Mouse (Mus musculus): Measurements from ENCODE around the gene Sash3.

Gene Sash3

DNA sequence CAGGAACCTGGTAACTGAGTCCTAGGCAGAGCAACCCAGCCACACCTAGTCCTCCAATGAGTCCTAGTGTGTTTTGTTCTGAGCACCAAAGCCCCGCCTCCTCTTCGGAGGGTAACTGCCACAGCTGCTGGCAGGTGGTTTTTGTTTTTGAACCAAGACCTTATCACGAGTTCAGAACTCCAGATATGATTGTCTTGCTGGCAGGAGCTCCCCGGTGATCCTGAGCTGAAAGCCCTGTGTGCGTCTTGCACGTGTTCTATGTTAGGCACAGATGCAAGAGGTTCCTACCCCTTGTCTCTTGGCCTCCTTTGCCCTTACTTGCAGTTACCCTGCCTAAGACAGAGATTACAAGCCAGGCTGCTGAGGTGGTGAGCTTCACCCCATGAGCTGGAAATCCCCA, 4.8 kb upstream of the Sash3 start:
- no peak for DNase-seq

DNA sequence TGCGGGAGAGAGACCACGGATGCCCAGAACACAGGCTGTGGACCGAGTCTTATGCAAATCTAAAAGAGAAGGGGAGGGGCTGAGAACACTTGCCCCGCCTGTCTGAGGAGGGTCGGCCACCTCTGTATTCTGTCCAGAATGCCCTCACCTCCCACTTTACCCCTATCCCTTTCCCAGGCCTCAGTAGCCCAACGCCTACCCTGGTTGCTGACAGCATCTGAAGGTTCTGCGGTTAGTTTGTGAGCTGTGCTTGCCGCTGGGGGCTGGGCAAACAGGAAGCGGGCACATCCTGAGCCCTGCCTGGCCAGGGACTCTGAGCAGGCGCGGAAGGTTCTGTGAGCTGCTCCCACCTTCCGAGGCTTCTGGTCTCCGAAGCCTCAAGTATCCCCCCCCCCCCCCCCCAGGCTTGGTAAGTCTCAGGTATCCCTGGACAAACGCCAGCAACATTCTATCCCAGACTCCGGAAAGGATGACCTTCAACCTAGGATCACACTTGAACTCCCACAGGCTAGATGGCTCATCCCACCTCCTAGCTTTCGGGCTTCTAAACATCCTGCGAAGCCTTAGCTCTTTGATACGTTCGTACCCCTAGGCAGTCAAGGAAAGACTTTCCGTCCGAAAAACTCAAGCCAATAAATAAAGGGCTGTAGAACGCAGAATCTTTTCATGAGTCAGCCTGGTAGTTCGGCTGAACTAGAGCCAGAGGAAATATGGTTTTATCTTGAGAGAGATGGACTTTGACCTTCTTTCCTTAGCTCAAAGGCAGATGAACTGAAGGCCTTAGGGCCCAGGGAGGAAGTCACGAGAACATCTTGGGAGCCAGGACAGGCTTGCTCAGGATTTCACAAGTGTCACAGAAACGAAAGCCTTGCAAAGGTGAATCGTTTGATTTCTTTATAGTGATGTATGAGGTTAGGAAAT, 2.6 kb upstream of the Sash3 start:
- no peak for DNase-seq

DNA sequence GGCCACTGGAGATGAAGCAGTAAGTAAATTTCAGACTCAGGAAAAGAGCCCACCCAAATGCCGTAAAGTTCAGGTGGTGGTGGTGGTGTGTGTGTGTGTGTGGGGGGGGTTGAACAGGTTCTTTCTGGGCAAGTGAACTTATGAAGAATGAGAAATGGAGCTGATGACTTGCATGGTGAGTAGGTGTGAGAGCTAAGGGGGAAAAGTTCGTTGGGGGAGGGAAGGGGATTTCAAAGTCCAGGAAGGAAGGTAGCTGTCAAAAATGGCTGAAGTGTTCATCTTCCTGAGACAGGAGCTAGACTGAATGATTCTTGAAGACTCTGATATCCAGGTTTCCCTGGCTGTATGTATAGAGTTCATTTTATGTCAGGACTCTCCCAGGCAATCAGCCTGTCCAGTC, 990 bp downstream of the Sash3 start:
- DNase-seq, result no peak

DNA sequence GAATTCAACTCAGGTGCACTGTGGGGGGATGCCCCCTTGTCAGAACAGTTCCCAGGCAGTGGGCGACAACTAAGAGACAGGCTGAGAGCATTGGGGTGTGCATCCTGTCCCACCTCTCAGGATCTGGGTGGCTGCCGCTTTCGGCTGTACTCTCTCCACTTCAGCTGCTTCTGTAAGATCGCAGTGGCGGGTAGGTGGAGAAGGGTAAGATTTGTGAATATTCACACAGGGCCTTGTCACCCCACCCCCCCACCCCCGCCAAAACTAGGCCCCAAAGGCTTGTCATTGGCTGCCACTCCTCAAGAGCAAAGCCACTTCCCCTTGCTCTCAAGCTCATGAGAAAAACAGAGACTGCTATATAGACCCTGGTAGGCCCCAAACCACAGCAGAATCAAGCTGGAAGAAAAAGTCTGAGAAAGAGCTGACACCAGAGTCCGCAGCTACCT, 1.5 kb downstream of the Sash3 start:
- no peak for DNase-seq

DNA sequence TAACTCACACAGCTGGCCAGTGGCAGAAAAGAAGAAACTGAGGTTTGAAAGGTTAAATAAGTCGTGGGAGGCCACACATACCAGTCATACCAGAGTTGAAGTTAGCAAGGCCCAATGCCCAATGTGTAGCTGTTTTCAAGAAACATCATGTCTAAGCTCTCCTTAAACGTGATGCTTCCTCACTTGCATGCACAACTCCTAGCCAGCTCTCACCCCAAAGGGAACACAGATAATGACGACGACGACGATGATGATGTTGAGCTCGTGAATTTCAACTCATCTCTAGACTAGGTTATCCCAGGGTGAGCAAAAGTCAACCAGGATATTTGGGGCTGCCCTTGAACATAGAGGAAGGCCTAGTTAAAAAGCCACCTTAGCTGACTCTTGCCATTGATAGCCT, 5.9 kb downstream of the Sash3 start:
- DNase-seq, result no peak

DNA sequence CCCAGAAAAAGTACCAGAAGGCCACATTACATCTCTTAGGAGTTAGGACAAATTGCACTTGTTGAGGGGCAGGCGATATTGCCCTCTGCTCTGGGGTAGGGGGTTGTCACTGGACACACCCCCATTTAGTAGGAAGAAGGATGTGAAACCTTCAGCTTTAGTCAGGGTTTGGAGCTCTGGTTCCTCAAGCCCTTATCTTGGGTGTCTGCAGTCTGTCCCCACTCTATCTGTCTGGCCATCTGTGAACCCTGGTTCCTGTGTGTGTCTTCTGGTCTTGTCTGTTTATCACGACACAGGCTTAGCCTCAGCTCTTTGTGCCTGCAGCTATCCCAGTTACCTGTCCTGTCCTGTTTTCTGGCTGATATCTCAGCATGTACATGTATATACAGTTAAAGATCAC, 7.2 kb downstream of the Sash3 start:
- DNase-seq, result no peak

DNA sequence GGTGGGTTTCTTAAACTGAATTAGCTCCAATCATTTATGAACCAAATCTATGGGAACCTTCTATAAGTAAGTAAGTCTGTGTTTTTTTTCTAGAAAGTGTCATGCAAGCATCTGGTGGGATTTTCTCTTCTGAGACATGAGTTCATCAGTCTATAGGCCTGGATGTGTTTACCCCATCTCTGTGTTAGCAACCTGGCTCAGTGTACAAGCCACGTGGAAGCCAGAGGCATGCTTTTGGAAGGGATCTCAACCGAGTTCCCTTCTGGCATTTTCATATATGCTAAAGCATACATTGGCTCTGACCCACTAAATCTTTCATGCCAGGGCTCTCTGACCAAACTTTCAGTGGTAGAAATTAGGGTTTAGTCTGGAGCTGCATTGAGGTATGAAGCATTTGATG, 7.7 kb downstream of the Sash3 start:
- DNase-seq, result no peak

DNA sequence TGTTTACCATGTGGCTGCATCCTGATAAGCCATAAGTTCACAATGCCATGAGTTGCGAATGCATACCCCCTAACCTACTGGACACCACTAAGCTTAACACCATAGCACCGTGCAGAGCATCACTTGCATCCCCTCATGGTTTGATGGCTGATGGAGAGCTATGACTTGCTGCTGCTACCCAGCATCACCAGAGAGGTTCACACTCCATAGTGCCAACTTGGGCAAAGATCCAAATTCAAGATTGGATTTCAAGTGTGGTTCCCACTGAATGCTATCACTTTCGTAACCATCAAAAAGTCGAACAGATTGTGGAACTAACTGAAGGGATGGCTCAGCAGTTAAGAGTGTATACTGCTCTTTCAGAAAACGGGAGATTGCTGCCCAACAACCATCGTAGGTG, 9.3 kb downstream of the Sash3 start:
- no peak for DNase-seq

DNA sequence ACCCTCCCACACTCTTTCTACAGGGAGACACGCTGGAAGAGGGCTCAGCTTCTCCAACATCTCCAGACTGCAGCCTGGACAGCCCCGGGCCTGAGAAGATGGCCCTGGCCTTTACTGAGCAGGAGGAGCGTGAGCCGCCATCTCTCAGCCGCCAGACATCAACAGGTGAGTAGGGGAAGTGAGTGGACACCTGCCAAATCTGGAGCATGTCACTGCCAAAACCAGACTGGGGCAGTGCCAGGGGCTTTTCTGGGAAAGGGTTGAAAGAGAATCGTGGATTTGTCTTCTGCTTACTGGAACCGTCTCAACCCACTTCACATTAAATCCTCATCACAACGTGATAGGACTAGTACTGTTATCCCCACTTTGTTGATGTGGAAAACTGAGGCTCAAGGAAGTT, 11.2 kb downstream of the Sash3 start:
- DNase-seq, result no peak

DNA sequence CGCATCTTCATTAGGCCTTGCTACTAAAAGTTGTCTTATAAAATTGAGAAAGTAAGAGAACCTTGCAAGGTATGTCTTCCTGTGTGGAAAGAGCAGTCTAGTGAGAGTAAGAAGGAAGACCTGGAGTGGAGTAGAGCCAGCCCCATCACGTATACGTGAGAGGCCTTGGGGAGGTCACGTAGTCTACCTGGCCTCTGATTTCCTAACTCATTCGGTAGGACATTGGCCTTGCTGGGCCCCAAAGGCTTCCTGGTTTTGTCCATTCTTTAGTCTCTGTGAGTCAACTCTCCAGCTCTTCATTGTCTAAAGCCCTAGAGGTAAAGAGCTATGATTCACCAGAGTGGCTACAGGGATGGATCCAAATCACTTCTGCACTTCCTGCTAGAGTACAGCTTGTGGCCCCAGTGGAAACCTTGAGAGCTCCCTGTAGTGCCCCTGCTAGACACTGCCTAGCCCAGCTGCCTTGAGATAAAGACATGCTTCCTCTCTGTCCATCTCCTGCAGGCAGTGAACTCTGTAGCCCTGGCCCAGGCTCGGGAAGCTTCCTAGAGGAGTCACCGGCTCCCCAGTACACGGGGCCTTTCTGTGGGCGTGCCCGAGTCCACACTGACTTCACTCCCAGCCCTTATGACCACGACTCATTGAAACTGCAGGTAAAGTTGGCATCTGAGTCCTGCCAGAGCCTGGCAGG, 12.1 kb downstream of the Sash3 start:
- no peak for DNase-seq

DNA sequence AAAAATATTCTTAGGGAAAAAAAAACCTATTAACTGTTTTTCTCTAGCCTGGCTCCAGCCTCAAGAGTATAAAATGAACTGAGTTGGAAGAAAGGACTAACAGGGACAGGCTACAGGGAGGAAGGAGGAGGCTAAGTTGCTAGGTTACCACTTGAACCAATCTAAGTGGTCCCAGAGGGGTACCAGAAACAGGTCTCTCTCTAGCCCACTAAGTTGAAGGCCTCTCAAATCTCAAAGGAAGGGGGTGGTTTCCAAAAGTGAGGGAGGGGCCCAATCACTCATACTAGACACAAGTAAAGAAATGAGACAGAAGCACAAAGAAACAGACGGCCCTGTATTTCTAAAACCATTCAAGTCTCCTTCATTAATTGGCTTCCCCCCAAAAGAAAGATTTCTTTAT, 23.7 kb downstream of the Sash3 start:
- DNase-seq, result no peak

DNA sequence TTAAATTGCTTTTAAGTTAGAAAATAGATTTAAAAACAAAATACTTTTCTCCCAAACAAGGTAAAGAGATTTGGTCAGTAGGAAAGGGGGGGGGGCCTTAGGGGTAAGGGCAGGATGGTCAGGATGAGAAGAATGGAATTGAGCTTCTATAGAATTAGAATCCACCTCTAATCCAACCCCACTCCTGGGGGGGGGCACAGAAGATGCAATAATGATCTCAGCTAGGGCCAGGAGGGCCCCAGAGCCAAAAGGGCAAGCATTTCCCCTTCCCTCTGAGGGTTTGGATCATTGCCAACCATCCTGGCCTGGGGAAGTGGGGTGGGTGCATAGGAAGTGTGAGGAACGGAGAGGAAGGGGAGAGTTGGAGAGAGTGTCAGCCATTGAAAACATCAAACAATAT, 24.1 kb downstream of the Sash3 start:
- DNase-seq, result no peak

DNA sequence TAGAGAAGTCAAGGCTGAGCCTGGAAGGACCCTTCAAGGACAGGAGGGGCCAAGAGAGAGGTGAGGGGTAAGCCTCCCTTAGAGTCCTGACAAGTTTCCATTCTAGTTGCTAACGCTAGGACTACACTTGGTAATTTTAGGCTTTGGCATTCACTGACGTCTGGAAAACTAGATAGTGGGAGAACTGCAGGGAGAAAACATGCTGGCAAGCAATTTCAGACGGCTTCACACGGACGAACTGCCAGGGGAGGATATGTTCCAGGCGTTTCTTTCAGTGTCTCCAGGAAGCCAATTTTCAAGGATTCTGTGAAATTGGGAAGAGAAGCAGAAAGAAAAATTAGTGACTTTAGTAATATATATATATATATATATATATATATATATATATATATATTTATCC, 35.6 kb downstream of the Sash3 start:
- DNase-seq, result no peak

DNA sequence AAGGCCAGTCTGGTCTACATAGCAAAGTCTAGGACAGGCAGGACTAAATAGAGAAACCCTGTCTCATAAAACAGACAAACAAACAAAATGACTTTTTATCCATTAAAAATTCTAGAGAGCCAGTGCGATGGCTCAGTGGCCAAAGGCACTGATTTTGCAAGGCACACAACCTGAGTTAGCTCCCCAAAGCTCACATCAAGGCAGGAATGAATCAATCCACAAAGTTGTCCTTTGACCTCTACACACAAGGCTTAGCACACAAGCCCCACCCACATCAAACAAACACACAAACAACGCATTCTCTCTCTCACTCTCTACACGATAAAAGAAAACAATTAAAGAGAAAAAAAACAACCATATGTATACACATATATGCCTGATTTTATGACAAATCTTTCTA, 38.5 kb downstream of the Sash3 start:
- DNase-seq, result no peak

DNA sequence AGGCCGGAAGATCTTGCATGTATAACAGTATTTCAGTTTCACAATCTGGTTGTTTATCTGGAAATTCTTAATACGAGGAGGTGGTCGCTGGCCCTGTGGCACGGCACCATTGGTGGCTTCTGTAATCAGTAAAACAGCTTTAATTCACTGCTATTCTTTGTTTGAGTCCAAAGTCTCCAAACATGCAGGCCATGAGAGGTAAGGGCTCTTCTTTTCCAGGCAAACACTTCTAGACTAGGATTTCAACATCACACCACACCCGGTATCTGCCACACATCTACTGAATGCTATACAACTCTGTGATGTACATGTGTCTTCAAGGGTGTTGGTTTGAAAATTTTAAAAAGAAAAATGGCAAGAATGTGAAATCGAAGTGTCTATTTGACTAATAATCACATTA, 45.0 kb downstream of the Sash3 start:
- no peak for DNase-seq

DNA sequence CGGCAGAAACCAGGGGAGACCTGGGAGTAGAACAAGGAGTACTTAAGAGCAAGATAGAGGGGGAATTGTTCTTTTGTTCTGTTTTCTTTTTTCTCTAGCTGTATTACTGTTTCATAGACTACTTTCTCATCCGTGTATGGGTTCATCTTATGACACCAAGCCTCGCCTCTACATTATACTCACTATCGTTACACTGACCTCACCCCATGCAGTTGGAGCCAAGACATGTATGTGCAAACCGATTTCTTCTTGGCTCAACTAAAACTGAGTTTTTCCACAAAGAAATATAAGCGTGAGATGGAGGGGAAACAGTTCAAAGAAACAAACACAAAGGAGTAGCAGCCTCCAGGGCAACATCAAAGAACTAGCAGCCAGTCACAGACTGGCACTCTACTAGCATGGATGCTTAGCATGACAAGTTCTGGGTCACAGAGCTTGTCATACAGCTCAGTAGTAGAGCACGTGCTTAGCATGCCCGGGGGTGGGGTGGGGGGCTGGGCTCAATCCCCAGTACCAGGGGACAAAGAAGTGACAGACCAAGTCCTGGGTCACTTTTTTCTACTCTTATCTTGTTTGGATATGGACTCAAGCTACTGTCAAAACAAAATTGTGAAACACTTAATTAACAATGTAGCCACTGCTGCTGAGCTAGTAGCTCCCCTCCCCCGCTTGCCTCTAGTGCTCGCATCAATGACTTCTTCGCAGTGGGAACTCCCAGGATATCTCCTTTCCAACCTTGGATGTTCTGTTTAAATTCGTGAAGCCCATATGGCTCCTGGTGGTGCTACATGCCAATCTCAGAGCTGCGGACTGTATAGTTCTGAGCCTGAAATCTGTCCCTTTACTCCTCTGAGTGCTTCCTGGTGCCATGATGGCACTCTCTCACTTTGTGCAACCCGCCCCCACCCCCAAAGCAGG, 47.3 kb downstream of the Sash3 start:
- no peak for DNase-seq

DNA sequence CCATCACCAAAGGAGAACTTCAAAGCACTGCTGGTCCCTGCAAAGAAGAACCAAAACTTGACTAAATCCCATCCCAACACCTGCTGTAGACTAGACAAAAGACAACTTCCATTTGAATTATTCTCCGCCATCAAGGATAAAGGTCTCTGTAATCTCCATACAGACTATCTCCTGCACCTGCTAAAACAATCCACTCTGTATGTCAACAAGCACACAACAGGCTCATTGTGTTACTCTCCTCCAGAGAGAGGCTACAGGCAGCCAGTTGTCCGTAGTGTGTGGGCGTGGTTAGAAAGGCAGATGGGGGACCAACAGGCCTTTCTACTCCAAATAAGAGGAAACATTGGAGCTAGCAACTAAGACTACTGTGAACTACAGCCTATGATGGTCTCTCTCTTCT, 51.6 kb downstream of the Sash3 start:
- DNase-seq, result no peak

DNA sequence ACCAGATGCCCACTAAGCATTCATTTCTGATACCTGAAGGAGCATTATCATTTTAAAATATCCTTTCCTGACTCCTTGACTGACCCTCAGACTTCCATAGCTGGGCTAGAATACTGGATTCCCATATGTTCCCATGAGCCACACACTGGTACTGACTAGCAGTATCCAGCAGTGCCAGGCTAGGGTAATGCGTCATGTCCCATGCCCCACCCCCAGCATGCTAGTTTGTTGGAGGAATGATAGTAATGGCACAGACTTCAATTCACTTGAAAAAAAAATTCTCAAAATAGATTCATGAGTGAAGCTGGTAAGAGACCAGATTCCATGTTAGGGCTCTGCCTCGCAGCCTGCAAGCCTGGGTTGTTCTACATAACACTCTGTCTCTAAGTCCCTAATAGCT, 52.8 kb downstream of the Sash3 start:
- no peak for DNase-seq

DNA sequence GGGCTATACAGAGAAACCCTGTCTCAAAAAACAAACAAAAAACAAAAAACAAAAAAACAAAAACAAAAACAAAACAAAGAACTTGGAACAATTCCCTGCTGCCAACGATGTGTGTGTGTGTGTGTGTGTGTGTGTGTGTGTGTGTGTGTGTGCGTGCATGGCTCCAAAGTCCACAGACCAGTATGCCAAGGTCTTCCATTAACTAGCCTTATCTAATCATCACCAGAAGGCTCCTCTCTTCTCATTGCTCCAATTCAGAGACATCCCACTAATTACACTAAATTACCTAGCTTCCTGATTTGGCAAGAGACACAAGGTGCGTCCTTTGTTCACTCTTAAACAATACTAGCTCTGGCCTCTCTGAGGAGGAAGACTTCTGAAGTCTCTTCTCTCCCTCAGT, 54.5 kb downstream of the Sash3 start:
- DNase-seq, result no peak

DNA sequence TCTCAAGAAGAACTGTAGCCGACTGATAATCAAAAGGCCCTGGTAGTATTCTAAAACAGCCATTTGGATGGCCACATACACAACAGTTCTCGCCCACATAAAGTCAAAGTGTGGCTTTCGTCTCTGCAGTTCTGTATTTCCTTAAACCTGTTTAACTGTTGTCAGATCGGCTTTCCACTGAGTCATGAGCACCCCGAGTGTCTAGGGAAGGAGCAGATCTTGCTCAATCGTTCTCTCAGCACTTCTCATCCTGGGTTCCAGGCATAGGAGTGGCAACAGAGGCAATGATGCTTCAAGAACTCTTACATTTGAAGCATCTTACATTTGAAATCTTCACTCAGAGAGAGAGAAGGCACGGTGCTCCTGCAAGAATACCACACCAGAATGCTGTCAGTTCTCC, 55.7 kb downstream of the Sash3 start:
- no peak for DNase-seq

DNA sequence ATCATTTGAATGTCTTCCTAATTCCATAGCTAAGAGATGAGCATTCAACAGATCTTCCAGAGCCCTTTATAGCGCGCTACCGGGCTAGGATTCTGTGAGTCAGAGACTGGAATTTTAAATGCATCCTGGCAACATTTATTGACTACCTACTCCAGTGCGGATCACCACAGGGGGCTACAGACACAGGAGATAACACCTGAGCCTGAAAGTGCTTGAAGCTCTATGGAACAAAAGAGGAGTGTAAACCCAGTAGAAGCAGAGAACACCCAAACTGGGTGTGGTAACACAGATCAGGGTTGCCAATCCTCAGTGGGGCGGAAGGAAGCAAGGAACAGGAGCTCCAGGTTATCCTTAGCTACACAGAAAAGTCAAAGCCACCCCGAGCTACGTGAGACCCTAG, 56.2 kb downstream of the Sash3 start:
- DNase-seq, result no peak

DNA sequence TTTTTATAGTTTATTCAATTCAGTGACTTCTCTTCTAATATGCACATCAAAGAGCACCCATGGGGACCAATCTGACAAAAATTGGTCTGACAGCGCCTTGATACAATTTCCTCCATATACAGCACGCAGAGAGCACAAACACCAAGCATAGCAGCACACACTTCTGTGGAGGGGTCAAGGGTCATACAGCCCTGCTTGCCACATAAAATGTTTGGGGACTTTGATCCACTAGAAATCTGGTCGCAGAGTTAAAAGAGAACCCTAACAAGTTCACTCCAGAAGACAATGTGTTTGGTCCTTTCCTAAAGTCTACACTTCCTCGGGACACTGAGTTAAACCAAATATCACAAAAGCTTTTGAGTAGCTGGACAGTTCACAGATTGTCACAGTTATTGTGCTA, 56.8 kb downstream of the Sash3 start:
- DNase-seq, result no peak

DNA sequence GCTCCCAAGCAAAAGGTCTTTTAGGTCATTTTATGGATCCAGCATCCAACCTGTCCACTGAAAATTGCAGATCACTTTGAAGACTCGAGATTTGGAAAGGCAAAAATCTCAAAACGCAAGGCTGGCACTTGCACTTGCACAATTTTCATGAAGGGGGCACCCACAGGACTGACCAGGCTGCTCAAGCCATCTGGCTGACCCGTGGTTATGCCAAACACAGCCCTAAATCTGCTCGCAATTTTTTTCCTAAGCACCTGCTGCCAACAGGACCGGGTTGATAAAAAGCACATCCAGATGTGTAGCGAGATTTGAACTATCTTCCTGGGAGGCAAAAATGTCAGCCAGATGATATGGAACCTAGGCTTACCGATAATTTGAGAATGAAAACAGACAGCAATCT, 57.5 kb downstream of the Sash3 start:
- DNase-seq, result no peak

DNA sequence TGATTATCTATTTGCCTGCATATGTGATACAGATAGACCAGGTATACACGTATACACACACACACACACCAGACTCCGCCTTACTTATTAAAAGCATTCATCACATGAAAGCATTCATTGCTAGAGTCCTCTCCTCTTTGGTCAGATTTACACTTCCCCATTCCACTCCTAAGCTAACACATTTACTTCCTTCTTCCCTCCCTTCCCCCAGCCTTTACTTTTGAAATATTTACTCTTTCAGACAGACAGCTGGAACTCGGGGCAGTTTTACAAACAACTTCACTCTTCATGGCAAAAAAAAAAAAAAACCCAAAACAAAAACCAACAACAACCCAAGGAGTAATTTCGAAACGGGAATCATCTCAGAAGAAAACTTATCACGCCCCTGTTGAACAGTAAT, 58.2 kb downstream of the Sash3 start:
- no peak for DNase-seq

All from right cerebral cortex, postnatal 25 days (tissue).